Mouse (Mus musculus) neural tube, embryonic 14.5 days (tissue): ENCODE measurements around the gene Rplp2. TPM values are rescaled to one million over a fixed set of nuclear protein-coding genes. Genes with fewer than 3 reads are reported as not detected.

Source experiments
- ATAC-seq: fragments of 200-750 bp; cut with Nextera tagmentation; 2 replicates; pipeline ENCODE4 v1.8.0; 2017; ENCODE audit warnings: low read depth, mild to moderate bottlenecking, moderate TSS enrichment, moderate library complexity
- H3K27ac ChIP-seq: fragments of 300-500 bp; sonication (generic); 2 replicates; pipeline ENCODE4 v1.5.1; 2014; ENCODE audit warnings: low read depth, mild to moderate bottlenecking, control low read depth, low read length, moderate library complexity, mixed read lengths
- H3K27me3 ChIP-seq: fragments of 300-500 bp; sonication (generic); 2 replicates; pipeline ENCODE4 v1.6.1; 2014; ENCODE audit warnings: low read length; ENCODE audit not compliant: control insufficient read depth, insufficient read depth
- H3K36me3 ChIP-seq: fragments of 300-500 bp; sonication (generic); 2 replicates; pipeline ENCODE4 v1.6.1; 2014; ENCODE audit warnings: low read length, mixed read lengths; ENCODE audit not compliant: control insufficient read depth, insufficient read depth
- H3K4me1 ChIP-seq: fragments of 300-500 bp; sonication (generic); 2 replicates; pipeline ENCODE4 v1.6.1; 2014; ENCODE audit warnings: low read length; ENCODE audit not compliant: control insufficient read depth, insufficient read depth
- H3K4me2 ChIP-seq: fragments of 300-500 bp; sonication (generic); 2 replicates; pipeline ENCODE4 v1.6.1; 2014; ENCODE audit warnings: mild to moderate bottlenecking, low read depth, low read length, control low read depth
- H3K4me3 ChIP-seq: fragments of 300-500 bp; sonication (generic); 2 replicates; pipeline ENCODE4 v1.5.1; 2014; ENCODE audit warnings: low read depth, low read length, control low read depth, mixed read lengths
- H3K9ac ChIP-seq: fragments of 300-500 bp; sonication (generic); replicated peaks from 2 replicates; pipeline ENCODE4 v1.6.1; 2014; ENCODE audit warnings: low read depth, mild to moderate bottlenecking, control low read depth, low read length, mixed read lengths
- H3K9me3 ChIP-seq: fragments of 300-500 bp; sonication (generic); 2 replicates; pipeline ENCODE4 v1.6.1; 2016; ENCODE audit warnings: low read length; ENCODE audit not compliant: control insufficient read depth
- whole genome bisulfite sequencing: fragments of 180-500 bp; shearing (Covaris S2); extraction: QIAGEN DNeasy Blood & Tissue Kit; methylation state at CpG from one replicate; pipeline ENCODE4 v1.1.7; 2014; 5-methylcytosine and 5-hydroxymethylcytosine counted together
- polyA plus RNA-seq: library from polyadenylated mRNA; unstranded; fragments of >200 nt; fragmentation: Nextera tagmentation; extraction: Ambion mirVana; gene quantifications from 2 replicates; pipeline ENCODE4 v1.2.1, GENCODE M21; 2014

Gene Rplp2
- polyA plus RNA-seq, 1 experiment from 2014 or later: 691 TPM

- Histone ChIP-seq H3K4me1 (peaks cover 7% of the 10 kb centered on the region), H3K4me2 (peak within 1 kb of the TSS; percentile 91), H3K27ac (peak within 1 kb of the TSS; percentile 86), H3K9ac (peak within 1 kb of the TSS; percentile 79), H3K27me3 (no peaks in the 10 kb centered on the region), H3K9me3 (no peaks in the 10 kb centered on the region), H3K4me3 (peak within 1 kb of the TSS; percentile 77), H3K36me3 (peaks cover 4% of the 10 kb centered on the region; the same call in 1 of the 2 replicates)
- ATAC-seq: peak; percentile 89
- WGBS: under 1% methylated on average over 56 of the region's 56 CpGs
These were observed 33.2 kb upstream of the Rplp2 start, which contains the start of gene Gatd1 for GRCm38 (mm10) chr7:141413809-141414584. Gene Gatd1, minus strand, starts transcription at chr7:141414136.

- H3K27ac ChIP-seq: no peak overlapping the region
- no peak overlapping the region for H3K9ac ChIP-seq
- WGBS: 79% methylated on average over 6 of the region's 6 CpGs
- H3K4me1 ChIP-seq: peaks cover 5% of the 10 kb centered on the region; the same call in 1 of the 2 replicates
- H3K4me2 ChIP-seq: no peak overlapping the region
- no peaks in the 10 kb centered on the region for H3K36me3 ChIP-seq
- ATAC-seq: no peak
- H3K4me3 ChIP-seq: no peak overlapping the region
- H3K9me3 ChIP-seq: no peaks in the 10 kb centered on the region
- H3K27me3 ChIP-seq: no peaks in the 10 kb centered on the region
These were observed 30.9 kb upstream of the Rplp2 start for GRCm38 (mm10) chr7:141416144-141416841.

- no peak for ATAC-seq
- H3K27me3 ChIP-seq: no peaks in the 10 kb centered on the region
- WGBS: 78% methylated on average over 8 of the region's 8 CpGs
These were observed 29.2 kb upstream of the Rplp2 start for GRCm38 (mm10) chr7:141417731-141418681.

GRCm38 (mm10) chr7:141418970-141419369, 28.2 kb upstream of the Rplp2 start:
- H3K27ac ChIP-seq: peak overlapping the region; percentile 6; the same call in 1 of the 2 replicates
- no peaks in the 10 kb centered on the region for H3K9me3 ChIP-seq
- no peaks in the 10 kb centered on the region for H3K36me3 ChIP-seq
- WGBS: 43% methylated on average over 7 of the region's 7 CpGs
- H3K9ac ChIP-seq: no peak overlapping the region
- H3K27me3 ChIP-seq: no peaks in the 10 kb centered on the region
- no peak overlapping the region for H3K4me3 ChIP-seq
- no peak for ATAC-seq
- H3K4me1 ChIP-seq: peaks cover 3% of the 10 kb centered on the region; the same call in 1 of the 2 replicates
- no peak overlapping the region for H3K4me2 ChIP-seq

More at GRCm38 (mm10) chr7:141417731-141418681, 29.2 kb upstream of the Rplp2 start:
- no peak overlapping the region for H3K9ac ChIP-seq
- no peak overlapping the region for H3K4me3 ChIP-seq
- no peak overlapping the region for H3K4me2 ChIP-seq
- peaks cover 4% of the 10 kb centered on the region; the same call in 1 of the 2 replicates for H3K4me1 ChIP-seq
- H3K9me3 ChIP-seq: no peaks in the 10 kb centered on the region
- no peaks in the 10 kb centered on the region for H3K36me3 ChIP-seq
- no peak overlapping the region; the same call in 1 of the 2 replicates for H3K27ac ChIP-seq

GRCm38 (mm10) chr7:141420030-141420702, 27.0 kb upstream of the Rplp2 start:
- no peak overlapping the region for H3K4me3 ChIP-seq
- no peaks in the 10 kb centered on the region for H3K9me3 ChIP-seq
- no peaks in the 10 kb centered on the region for H3K27me3 ChIP-seq
- WGBS: 88% methylated on average over 9 of the region's 9 CpGs
- no peaks in the 10 kb centered on the region for H3K36me3 ChIP-seq
- ATAC-seq: no peak
- H3K27ac ChIP-seq: no peak overlapping the region
- no peak overlapping the region for H3K4me2 ChIP-seq
- no peak overlapping the region for H3K9ac ChIP-seq
- no peaks in the 10 kb centered on the region for H3K4me1 ChIP-seq

GRCm38 (mm10) chr7:141423811-141424210, 23.4 kb upstream of the Rplp2 start:
- Histone ChIP-seq H3K4me2 (no peak overlapping the region), H3K9me3 (no peaks in the 10 kb centered on the region), H3K27me3 (no peaks in the 10 kb centered on the region), H3K36me3 (0 out of 2 replicates have a peak, but pooled peaks cover 3% of the 10 kb centered on the region), H3K27ac (no peak overlapping the region), H3K4me1 (peaks cover 5% of the 10 kb centered on the region), H3K4me3 (no peak overlapping the region), H3K9ac (no peak overlapping the region)
- WGBS: 80% methylated on average over 4 of the region's 4 CpGs
- no peak for ATAC-seq

- 86% methylated on average over 12 of the region's 12 CpGs for WGBS
- H3K36me3 ChIP-seq: peaks cover 22% of the 10 kb centered on the region
- no peak overlapping the region for H3K4me3 ChIP-seq
- H3K4me2 ChIP-seq: no peak overlapping the region
- no peak for ATAC-seq
- H3K9me3 ChIP-seq: no peaks in the 10 kb centered on the region
- H3K27me3 ChIP-seq: no peaks in the 10 kb centered on the region
- H3K4me1 ChIP-seq: peaks cover 6% of the 10 kb centered on the region
- H3K9ac ChIP-seq: no peak overlapping the region
- H3K27ac ChIP-seq: no peak overlapping the region
These were observed 20.0 kb upstream of the Rplp2 start for GRCm38 (mm10) chr7:141426948-141427730.
